Mouse (Mus musculus) testis, adult 2 months (tissue): Measurements from ENCODE around the gene Gm29133. TPM values are rescaled to one million over a fixed set of nuclear protein-coding genes. Genes with fewer than 3 reads are reported as not detected.

Experiments
- H3K27ac ChIP-seq: fragments of 200-500 bp; 2 replicates; pipeline ENCODE4 v1.5.1; 2012; ENCODE audit warnings: low read depth, low read length; ENCODE audit not compliant: control insufficient read depth, insufficient read depth
- H3K27me3 ChIP-seq: fragments of 200-500 bp; 2 replicates; pipeline ENCODE4 v1.6.1; 2012; ENCODE audit warnings: mild to moderate bottlenecking, low read length, moderate library complexity; ENCODE audit not compliant: control insufficient read depth, insufficient read depth
- H3K36me3 ChIP-seq: fragments of 200-500 bp; 2 replicates; pipeline ENCODE4 v1.6.1; 2012; ENCODE audit warnings: mild to moderate bottlenecking, low read length; ENCODE audit not compliant: control insufficient read depth, insufficient read depth
- H3K4me1 ChIP-seq: fragments of 200-500 bp; 2 replicates; pipeline ENCODE4 v1.6.1; 2012; ENCODE audit warnings: low read length; ENCODE audit not compliant: control insufficient read depth, insufficient read depth
- H3K4me3 ChIP-seq: fragments of 200-500 bp; 2 replicates; pipeline ENCODE4 v1.5.1; 2012; ENCODE audit warnings: low read depth, mild to moderate bottlenecking, low read length, moderate library complexity, mixed read lengths; ENCODE audit not compliant: control insufficient read depth
- CTCF ChIP-seq: fragments of 200-500 bp; IDR thresholded peaks from 2 replicates; pipeline ENCODE4 v1.5.1; 2012; ENCODE audit warnings: low read depth, mild to moderate bottlenecking, inconsistent platforms, low read length, moderate library complexity; ENCODE audit not compliant: control insufficient read depth, insufficient read depth, insufficient replicate concordance
- POLR2A ChIP-seq: fragments of 200-500 bp; IDR thresholded peaks from 2 replicates; pipeline ENCODE4 v1.6.1; 2012; ENCODE audit warnings: low read depth, mild to moderate bottlenecking, inconsistent platforms, low read length, moderate library complexity; ENCODE audit not compliant: control insufficient read depth
- polyA plus RNA-seq: library from polyadenylated mRNA; depleted of rRNA; stranded (reverse); fragments of >200 nt; gene quantifications from 2 replicates; pipeline ENCODE4 v1.2.3, GENCODE M21; 2012; rRNA removed

Gm29133 gene
- polyA plus RNA-seq = not detected in 2 replicates

DNA sequence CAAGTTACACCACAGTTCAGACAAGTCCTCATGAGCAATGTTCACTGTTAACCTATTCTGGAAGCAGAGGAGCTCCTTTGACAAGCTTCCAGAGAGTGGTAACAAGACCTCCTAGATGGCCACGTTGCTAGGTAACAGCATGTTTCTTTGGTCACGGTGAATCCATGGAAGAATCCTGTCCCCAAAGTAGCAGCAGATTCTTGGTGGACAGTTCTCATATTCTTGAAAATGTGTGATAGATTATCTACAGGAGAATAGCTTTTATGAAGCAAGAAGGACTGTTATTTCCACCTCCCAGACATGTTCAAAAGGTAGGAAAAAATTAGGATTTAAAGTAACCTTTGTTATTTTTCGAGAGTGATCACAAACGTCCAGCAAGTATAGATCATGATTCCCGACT lies at the start of gene Gm29133:
Gm29133 (plus strand) TSS at position 301 of the 400 bp plus-strand sequence.
- H3K4me1 ChIP-seq = no peaks in the 10 kb centered on the region
- no peak within 1 kb of the TSS for H3K4me3 ChIP-seq
- no peaks in the 10 kb centered on the region for H3K36me3 ChIP-seq
- no peak within 1 kb of the TSS for H3K27ac ChIP-seq
- H3K27me3 ChIP-seq = no peaks in the 10 kb centered on the region
- no peak for TF ChIP-seq POLR2A
- TF ChIP-seq CTCF = no peak

DNA sequence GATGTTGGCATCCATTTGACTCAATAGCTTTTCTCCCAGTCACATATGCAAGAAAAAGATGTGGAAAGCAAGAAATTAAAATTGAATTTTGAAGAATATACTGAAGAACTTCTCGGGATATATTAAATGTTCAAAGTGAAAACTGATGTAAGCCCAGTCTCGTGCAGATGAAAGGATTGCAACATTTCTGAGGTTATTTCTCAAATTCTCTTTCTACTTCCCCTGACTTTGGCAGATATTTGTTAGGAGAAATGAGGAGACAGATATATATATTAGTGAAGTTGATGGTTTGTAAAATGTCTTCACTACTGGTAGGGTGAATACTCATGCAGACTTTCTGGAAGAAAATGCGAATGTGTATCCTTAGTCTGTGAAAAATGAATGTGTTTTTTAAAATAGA lies 48.9 kb upstream of the Gm29133 start:
- TF ChIP-seq POLR2A (no peak), CTCF (no peak)

DNA sequence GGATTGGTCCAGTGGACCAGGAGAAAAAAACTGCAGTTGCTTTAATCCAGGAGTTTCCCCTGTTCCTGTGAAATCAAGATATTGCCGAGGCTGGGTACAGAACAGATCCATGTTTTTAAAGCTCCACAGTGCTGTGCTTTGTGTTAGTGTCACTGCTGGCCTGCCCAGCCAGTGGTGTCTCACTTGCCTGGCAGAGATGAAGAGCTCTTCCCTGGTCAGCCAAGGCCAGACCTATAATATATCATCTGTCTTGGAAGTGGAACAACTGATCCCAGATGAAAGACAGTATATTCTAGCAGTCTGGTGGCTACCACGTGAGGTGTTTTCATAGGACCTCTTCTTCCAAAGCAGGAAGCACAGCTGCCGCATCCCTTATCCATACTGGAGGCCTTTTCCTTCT lies 46.7 kb upstream of the Gm29133 start:
- H3K27me3 ChIP-seq = no peaks in the 10 kb centered on the region
- no peaks in the 10 kb centered on the region for H3K4me1 ChIP-seq
- H3K36me3 ChIP-seq = no peaks in the 10 kb centered on the region
- TF ChIP-seq CTCF (no peak), POLR2A (no peak)
- no peak overlapping the region for H3K27ac ChIP-seq
- H3K4me3 ChIP-seq = no peak overlapping the region

More for the DNA sequence above, 48.9 kb upstream of the Gm29133 start:
- H3K4me1 ChIP-seq = no peaks in the 10 kb centered on the region
- H3K27ac ChIP-seq = no peak overlapping the region
- no peak overlapping the region for H3K4me3 ChIP-seq
- no peaks in the 10 kb centered on the region for H3K36me3 ChIP-seq
- H3K27me3 ChIP-seq = no peaks in the 10 kb centered on the region

DNA sequence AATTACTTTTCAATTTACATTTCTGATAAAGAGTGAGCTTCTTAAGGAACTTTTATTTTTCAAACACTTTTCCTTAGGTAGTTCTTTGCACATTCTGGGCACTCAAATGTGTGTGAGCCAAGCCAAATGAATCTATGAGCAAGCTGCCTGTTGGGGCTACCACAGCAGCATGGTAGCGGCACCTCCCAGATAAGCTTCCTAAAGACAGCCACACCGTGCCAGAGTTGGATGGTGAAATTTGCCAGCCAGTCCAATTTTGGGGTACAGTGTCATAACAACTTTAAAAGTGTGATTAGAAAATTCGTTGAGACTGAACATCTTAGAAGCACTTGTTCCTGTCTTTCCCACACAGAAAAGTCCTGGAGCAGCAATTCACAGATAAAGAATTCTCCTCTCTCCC lies 41.5 kb upstream of the Gm29133 start:
- Histone ChIP-seq H3K27me3 (no peaks in the 10 kb centered on the region), H3K4me1 (no peaks in the 10 kb centered on the region), H3K36me3 (no peaks in the 10 kb centered on the region), H3K27ac (no peak overlapping the region), H3K4me3 (no peak overlapping the region)
- no peak for TF ChIP-seq CTCF
- TF ChIP-seq POLR2A = no peak

DNA sequence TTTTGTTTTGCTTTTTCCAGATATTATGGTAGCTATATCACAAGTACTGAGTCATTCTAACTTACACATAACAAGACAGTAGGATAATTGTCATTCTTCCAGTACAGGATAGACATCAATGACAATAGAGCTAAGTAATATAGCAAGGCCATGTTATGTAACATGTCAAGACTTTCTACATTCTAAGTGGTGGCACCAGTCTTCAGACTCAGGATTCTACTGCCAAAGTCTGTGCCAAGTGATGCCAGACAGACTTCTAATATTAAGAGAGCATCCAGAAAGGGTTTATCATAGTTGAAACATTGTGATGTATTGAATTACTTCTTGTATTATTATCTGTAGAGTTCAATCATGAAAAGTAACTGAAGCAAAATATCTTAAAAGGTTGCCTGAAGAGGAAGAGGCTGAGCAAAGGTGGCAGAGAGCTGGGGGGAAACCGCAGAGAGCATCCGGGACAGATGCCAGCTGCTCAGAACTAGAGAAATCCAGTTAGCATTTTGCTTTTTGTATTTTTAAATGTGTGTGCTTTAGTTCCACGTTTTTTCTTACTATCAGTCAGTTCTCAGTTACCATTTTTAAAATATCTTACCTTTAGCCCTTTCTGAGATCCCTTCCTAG lies 34.2 kb upstream of the Gm29133 start:
- no peaks in the 10 kb centered on the region for H3K27me3 ChIP-seq
- no peak overlapping the region for H3K4me3 ChIP-seq
- no peaks in the 10 kb centered on the region for H3K4me1 ChIP-seq
- TF ChIP-seq POLR2A = no peak
- no peak for TF ChIP-seq CTCF
- H3K27ac ChIP-seq = no peak overlapping the region
- H3K36me3 ChIP-seq = no peaks in the 10 kb centered on the region

DNA sequence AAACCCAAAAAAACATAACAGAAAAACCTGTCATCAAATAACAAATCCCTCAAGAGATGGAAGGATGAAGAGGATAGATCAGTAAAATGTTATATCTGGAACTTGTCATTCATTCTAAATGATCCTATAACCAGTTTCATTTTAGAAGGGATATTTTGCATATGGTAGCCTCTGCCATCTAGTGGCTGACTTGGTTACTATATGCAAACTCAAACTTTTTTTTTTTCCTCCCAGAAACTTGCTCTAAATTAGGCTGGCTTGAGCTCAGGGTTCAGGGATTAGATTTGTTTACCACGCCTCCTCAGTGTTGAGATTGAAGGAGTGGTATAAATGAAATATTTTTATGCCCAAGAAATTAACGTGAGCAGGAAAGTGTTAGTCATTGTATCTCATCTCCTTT lies 27.3 kb upstream of the Gm29133 start:
- Histone ChIP-seq H3K27ac (no peak overlapping the region), H3K4me3 (no peak overlapping the region), H3K36me3 (no peaks in the 10 kb centered on the region), H3K27me3 (no peaks in the 10 kb centered on the region), H3K4me1 (no peaks in the 10 kb centered on the region)
- TF ChIP-seq POLR2A (no peak), CTCF (no peak)

DNA sequence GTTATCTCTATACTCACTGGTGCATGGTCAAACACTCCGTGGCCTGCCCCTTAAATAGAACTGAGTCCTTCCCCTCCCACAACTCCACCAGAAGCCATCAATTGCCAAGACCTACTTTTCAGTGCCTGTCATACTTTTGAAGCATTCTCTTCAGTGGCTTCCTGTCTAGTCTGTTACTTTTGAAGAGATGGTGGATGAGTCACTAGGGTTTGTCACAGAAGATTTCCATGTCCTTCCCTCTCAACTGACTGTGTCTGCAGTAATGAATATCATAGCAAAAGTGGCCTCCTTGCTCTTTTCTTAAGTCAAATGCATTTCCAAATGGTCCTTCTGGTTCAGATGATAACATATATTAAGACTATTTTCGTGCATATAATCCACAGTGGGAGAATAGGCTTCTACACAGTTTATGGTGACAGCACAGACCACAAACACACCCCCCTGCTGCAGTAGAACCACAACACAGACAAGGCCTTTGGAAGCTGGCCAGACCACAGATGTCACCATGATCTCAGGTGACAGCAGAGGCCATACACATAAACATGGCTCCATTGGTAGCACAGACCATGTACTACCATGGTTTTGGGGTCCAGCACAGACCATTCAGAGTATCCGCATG lies 16.9 kb upstream of the Gm29133 start:
- Histone ChIP-seq H3K27me3 (no peaks in the 10 kb centered on the region), H3K4me3 (no peak overlapping the region), H3K36me3 (no peaks in the 10 kb centered on the region), H3K4me1 (no peaks in the 10 kb centered on the region), H3K27ac (no peak overlapping the region)
- TF ChIP-seq POLR2A (no peak), CTCF (no peak)
